Mouse (Mus musculus): ENCODE results near the gene Specc1. TPM values are rescaled to one million over a fixed set of nuclear protein-coding genes. Genes with fewer than 3 reads are reported as not detected.

Specc1 gene
- polyA plus RNA-seq (2016; fragmentation: Nextera tagmentation; extraction: Ambion mirVana) = 11.7 and 16.5 TPM in 2 replicates

- Histone ChIP-seq H3K9me3 (replicated peaks) (no peaks in the 10 kb centered on the region), H3K27me3 (ENCODE audit: low read depth, poor library complexity, severe bottlenecking) (peaks cover 29% of the 10 kb centered on the region), H3K4me3 (peak within 1 kb of the TSS; percentile 71), H3K36me3 (no peaks in the 10 kb centered on the region), H3K4me1 (peaks cover 10% of the 10 kb centered on the region), H3K27ac (peak within 1 kb of the TSS; percentile 58; the same call in 1 of the 2 replicates)
- DNase-seq (ENCODE audit: low spot score) = peak; percentile 96
- 1% methylated on average over 58 of the region's 58 CpGs for WGBS
Measured at GRCm38 (mm10) chr11:61956572-61957295, at the start of gene Specc1. Specc1 (plus strand) TSS chr11:61956763.

- Histone ChIP-seq H3K27ac (no peak overlapping the region), H3K4me1 (no peaks in the 10 kb centered on the region), H3K36me3 (peaks cover 91% of the 10 kb centered on the region), H3K27me3 (ENCODE audit: low read depth, poor library complexity, severe bottlenecking) (no peaks in the 10 kb centered on the region), H3K4me3 (no peak overlapping the region), H3K9me3 (replicated peaks) (no peaks in the 10 kb centered on the region)
- no peak for DNase-seq (ENCODE audit: low spot score)
Measured at GRCm38 (mm10) chr11:61908315-61908714, 48.2 kb upstream of the Specc1 start.

DNA sequence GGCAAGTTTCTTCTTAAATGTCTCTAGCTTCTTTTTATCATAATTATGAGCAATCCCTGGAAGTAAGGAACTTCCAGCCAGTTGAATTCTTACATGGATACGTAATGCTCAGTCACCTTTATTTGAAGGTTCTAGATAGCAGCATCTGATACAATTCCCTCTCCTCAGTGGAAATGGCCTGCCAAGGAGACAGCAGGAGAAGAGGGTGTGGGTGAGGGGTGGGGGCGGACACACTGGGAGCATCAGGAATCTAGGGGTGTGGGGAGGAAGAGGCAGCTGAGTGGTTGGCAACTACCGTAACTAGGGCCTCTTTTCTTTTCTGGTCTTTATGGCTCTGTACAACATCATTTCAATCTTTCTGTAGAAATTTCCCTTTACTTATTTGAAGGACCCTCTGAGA lies 36.9 kb upstream of the Specc1 start:
- DNase-seq (ENCODE audit: low spot score) = no peak
- Histone ChIP-seq H3K27me3 (ENCODE audit: low read depth, poor library complexity, severe bottlenecking) (no peaks in the 10 kb centered on the region), H3K4me1 (no peaks in the 10 kb centered on the region), H3K9me3 (replicated peaks) (no peaks in the 10 kb centered on the region), H3K4me3 (no peak overlapping the region), H3K27ac (no peak overlapping the region), H3K36me3 (peaks cover 59% of the 10 kb centered on the region)
- WGBS = 95% methylated on average over 3 of the region's 3 CpGs

DNA sequence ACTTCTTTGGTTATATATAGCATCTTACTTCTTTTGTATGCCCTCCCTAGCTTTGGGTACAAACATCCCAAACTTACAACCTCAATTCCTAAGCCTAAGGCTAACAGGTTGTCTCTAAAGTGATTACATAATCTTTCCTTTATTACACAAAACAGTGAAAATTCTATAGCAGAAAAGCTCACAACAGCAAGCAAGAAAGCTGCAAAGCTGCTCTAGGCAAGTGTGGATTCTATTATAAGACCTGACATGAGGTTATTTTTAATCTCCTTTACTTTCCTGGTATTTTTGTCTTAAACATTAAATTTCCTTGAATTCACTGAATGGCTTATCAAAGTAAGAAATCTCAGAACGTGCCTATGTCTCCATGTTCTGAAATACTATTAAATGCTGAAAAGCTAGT lies 33.3 kb upstream of the Specc1 start:
- Histone ChIP-seq H3K27me3 (ENCODE audit: low read depth, poor library complexity, severe bottlenecking) (no peaks in the 10 kb centered on the region), H3K9me3 (replicated peaks) (no peaks in the 10 kb centered on the region), H3K27ac (no peak overlapping the region), H3K4me1 (peaks cover 4% of the 10 kb centered on the region; the same call in 1 of the 2 replicates), H3K4me3 (no peak overlapping the region), H3K36me3 (peaks cover 42% of the 10 kb centered on the region)
- DNase-seq (ENCODE audit: low spot score) = no peak
- whole genome bisulfite sequencing = 94% methylated on average over 1 of the region's 1 CpGs

- H3K36me3 ChIP-seq = peaks cover 12% of the 10 kb centered on the region
- peak overlapping the region; percentile 97 for H3K27ac ChIP-seq
- WGBS = 2% methylated on average over 47 of the region's 47 CpGs
Measured at GRCm38 (mm10) chr11:61929323-61930097, 27.1 kb upstream of the Specc1 start.

GRCm38 (mm10) chr11:61930098-61930517 lies 26.5 kb upstream of the Specc1 start, which contains the start of gene Akap10:
Akap10 (minus strand) TSS chr11:61930252.
- Histone ChIP-seq H3K9me3 (replicated peaks) (no peaks in the 10 kb centered on the region), H3K27me3 (ENCODE audit: low read depth, poor library complexity, severe bottlenecking) (no peaks in the 10 kb centered on the region), H3K4me3 (peak within 1 kb of the TSS; percentile 95), H3K4me1 (peaks cover 26% of the 10 kb centered on the region), H3K36me3 (peaks cover 12% of the 10 kb centered on the region), H3K27ac (peak within 1 kb of the TSS; percentile 97)
- WGBS = under 1% methylated on average over 35 of the region's 43 CpGs
- peak; percentile 97 for DNase-seq (ENCODE audit: low spot score)

More at GRCm38 (mm10) chr11:61929323-61930097, 27.1 kb upstream of the Specc1 start:
- H3K27me3 ChIP-seq (ENCODE audit: low read depth, poor library complexity, severe bottlenecking) = no peaks in the 10 kb centered on the region
- H3K9me3 ChIP-seq (replicated peaks) = no peaks in the 10 kb centered on the region
- H3K4me3 ChIP-seq = peak overlapping the region; percentile 95
- peaks cover 26% of the 10 kb centered on the region for H3K4me1 ChIP-seq
- DNase-seq (ENCODE audit: low spot score) = no peak

DNA sequence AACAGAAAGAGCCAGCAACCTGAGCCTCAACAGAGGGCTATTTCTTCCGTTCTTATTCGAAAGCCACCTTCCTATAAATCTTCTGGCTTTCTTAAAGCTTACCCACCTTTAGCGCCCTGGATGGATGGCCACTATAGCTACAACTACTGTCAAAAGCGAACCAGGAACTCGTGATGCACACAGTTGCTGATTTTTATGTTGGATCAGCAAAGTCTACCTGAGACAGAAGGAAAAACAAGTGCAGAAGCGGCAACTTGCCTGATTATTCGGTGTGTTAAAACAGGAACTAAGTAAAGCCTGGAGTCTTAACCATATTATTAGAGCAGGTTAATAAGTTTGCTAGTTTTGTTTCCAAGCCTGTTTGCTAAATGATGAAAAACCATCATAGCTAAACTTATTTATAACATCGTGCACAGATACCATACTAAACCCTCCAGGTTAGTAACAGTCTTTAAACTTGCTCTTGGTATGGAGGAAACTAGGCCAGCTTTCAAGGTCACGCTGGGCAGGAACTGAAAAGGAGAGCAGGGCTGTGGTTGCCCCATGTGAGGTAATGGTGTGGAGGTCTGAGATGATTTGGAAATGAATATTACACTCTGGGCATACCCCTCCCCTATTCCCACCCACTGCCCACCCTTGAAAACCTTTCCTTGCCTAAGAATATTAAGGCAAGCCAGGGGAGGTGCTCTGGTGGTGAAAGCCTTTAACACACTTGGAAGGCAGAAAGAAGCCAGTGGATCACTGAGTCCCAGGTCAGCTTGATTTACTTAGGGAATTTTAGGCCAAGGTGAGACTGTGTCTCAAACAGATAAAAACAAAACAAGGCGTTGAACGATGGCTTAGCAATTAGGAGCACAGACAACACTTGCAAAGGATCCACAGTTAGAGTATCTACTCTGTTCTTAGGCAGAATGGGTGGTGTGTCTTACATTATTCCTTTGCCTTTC lies 25.6 kb upstream of the Specc1 start:
- 21% methylated on average over 11 of the region's 11 CpGs for WGBS
- DNase-seq (ENCODE audit: low spot score) = no peak

DNA sequence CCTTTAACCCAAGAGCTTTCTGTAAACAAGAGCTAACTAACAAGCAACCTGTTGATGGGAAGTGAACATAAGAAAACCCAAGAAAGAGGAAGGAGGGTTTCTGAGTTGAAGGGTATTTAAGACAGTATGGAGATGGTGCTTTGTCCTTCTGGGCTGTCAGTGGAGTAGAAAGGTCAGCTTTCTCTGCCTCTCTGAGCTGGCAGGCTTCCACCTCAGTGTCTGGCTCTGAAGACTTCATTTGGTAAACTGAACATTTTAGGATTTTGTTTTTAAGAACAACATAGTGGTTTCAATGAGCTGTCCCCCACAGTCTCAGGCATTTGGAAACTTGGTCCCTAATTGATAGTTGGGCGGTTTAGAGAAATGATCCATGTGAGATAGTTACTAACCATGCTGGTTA lies 18.8 kb upstream of the Specc1 start:
- Histone ChIP-seq H3K36me3 (no peaks in the 10 kb centered on the region), H3K9me3 (replicated peaks) (no peaks in the 10 kb centered on the region), H3K27me3 (ENCODE audit: low read depth, poor library complexity, severe bottlenecking) (no peaks in the 10 kb centered on the region), H3K4me1 (no peaks in the 10 kb centered on the region), H3K4me3 (no peak overlapping the region), H3K27ac (no peak overlapping the region)
- DNase-seq (ENCODE audit: low spot score) = no peak
- 91% methylated on average over 1 of the region's 1 CpGs for WGBS

More for the DNA sequence above, 25.6 kb upstream of the Specc1 start:
- Histone ChIP-seq H3K4me3 (peak overlapping the region; percentile 95), H3K27ac (peak overlapping the region; percentile 97), H3K9me3 (replicated peaks) (no peaks in the 10 kb centered on the region), H3K4me1 (peaks cover 26% of the 10 kb centered on the region), H3K27me3 (ENCODE audit: low read depth, poor library complexity, severe bottlenecking) (no peaks in the 10 kb centered on the region), H3K36me3 (peaks cover 8% of the 10 kb centered on the region)

DNA sequence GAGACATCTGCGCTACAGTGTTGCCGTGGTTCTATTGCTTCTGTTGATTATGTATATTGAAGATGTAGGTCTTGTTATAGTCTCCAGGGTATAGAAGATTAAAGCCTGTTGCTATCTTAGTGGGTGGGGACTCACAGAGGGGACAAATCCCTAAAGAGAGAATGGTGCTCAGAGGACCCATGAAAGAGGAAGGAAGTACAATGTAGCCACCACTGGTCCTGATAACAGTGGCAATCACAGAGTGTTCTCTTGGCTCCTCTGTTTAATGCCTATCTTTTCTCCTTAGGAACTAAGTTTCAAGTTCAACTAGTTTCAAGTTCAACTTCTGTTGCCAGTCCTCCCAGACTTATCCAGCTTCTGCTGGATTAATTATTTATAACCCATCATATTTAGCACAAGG lies 13.7 kb upstream of the Specc1 start:
- Histone ChIP-seq H3K4me3 (no peak overlapping the region), H3K27me3 (ENCODE audit: low read depth, poor library complexity, severe bottlenecking) (no peaks in the 10 kb centered on the region), H3K9me3 (replicated peaks) (no peaks in the 10 kb centered on the region), H3K27ac (no peak overlapping the region), H3K4me1 (no peaks in the 10 kb centered on the region), H3K36me3 (no peaks in the 10 kb centered on the region)
- WGBS = 91% methylated on average over 2 of the region's 2 CpGs
- no peak for DNase-seq (ENCODE audit: low spot score)

DNA sequence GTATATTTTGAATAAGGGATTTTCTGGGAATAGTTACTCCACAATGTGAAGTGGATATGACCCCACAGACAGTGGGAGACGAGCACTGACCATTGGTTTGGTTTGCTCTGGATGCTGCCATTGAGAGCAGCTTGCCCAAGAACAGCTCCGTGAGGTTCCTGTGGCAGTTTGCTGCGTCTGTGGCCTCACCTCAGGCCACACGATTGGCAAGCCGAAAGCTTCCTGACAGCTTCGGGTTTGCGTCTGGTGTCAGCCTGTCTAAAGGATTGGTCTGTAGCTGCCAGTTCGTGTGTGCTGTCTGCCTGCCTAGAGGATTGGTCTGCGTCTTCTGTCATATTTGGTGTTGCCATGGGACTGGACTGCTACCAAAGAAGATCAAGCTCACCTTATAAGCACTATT lies 12.1 kb upstream of the Specc1 start:
- H3K9me3 ChIP-seq (replicated peaks) = no peaks in the 10 kb centered on the region
- no peak overlapping the region for H3K27ac ChIP-seq
- H3K4me1 ChIP-seq = no peaks in the 10 kb centered on the region
- no peaks in the 10 kb centered on the region for H3K36me3 ChIP-seq
- no peak overlapping the region for H3K4me3 ChIP-seq
- H3K27me3 ChIP-seq (ENCODE audit: low read depth, poor library complexity, severe bottlenecking) = no peaks in the 10 kb centered on the region
- no peak for DNase-seq (ENCODE audit: low spot score)
- 89% methylated on average over 9 of the region's 9 CpGs for WGBS

DNA sequence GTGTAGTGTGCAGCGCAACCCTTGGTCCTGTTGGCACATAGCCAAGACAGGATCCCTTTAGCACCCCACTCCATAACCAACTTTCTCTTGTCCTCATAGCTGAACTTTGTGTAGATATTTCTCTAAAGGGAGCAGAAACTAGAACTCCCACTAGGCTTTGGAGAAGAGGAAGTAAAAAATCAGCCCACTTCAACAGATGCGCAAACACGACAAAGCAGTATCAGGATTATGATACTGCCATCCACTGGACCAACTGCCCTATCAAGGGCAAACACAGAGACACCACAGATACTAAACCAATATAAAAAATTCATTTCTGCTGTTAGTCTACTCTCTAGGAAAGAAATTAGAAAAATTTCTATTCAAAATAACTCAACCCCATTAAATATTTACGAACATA lies 10.0 kb upstream of the Specc1 start:
- Histone ChIP-seq H3K4me1 (peaks cover 2% of the 10 kb centered on the region; the same call in 1 of the 2 replicates), H3K27ac (no peak overlapping the region), H3K27me3 (ENCODE audit: low read depth, poor library complexity, severe bottlenecking) (no peaks in the 10 kb centered on the region), H3K36me3 (no peaks in the 10 kb centered on the region), H3K9me3 (replicated peaks) (no peaks in the 10 kb centered on the region), H3K4me3 (no peak overlapping the region)
- no peak for DNase-seq (ENCODE audit: low spot score)
- WGBS = 95% methylated on average over 4 of the region's 4 CpGs

DNA sequence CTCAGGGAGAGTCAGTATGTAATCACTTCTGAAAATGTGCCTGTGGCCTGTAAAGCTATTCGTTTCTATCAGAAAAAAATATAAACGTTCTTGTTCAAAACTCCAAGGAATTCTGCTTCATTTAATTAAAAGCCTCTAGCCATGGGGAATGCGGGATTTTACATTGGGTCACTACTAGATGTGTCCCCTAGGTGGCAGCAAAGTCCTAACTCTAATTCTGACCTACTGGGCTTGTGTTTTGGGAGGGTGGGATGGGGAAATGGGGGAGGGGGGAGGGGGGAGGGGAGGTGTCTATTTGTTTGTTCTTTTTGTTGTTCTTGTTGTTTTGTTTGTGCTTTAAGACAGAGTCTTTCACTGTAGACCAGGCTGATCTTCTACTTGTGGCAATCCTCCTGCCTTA lies 7.2 kb upstream of the Specc1 start:
- Histone ChIP-seq H3K9me3 (replicated peaks) (no peaks in the 10 kb centered on the region), H3K4me3 (no peak overlapping the region), H3K4me1 (peaks cover 2% of the 10 kb centered on the region; the same call in 1 of the 2 replicates), H3K27me3 (ENCODE audit: low read depth, poor library complexity, severe bottlenecking) (no peaks in the 10 kb centered on the region), H3K36me3 (no peaks in the 10 kb centered on the region), H3K27ac (no peak overlapping the region)
- peak; percentile 62 for DNase-seq (ENCODE audit: low spot score)
- WGBS = 3% methylated on average over 3 of the region's 3 CpGs

Measured in limb, embryonic 10.5 days (tissue).